Mouse (Mus musculus) cerebellum, postnatal 36 days (tissue): ENCODE data around the gene Prpf4.
A peak's percentile ranks its signal among the peaks of the same experiment; 100 is the strongest.

Experiments
- DNase-seq, 2 experiments: peaks; one replicate each; pipeline ENCODE4 v3.0.0; 2021 to 2022; ENCODE audit warnings: mixed read lengths in 2 of 2

Prpf4 gene

DNA sequence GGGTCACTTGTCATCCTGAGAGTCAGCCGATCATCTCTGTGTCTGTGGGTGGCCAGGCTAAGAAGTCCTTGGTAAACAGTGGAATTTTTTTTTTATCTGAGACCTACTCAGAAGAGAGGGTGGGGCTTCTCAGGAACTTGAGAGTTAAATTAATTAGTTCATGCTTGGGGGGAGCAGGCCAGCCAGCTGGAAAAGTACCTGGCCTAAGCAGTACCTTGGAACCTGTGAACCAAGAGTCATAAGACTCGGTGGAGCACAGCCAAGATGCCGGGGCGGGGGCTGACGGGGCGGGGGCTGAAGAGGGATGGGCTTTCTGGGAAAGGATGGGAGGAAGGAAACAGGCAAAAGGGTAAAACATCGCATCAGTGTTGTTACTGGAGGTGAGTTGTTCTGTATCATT, 29.3 kb downstream of the Prpf4 start:
- DNase-seq = no peak

DNA sequence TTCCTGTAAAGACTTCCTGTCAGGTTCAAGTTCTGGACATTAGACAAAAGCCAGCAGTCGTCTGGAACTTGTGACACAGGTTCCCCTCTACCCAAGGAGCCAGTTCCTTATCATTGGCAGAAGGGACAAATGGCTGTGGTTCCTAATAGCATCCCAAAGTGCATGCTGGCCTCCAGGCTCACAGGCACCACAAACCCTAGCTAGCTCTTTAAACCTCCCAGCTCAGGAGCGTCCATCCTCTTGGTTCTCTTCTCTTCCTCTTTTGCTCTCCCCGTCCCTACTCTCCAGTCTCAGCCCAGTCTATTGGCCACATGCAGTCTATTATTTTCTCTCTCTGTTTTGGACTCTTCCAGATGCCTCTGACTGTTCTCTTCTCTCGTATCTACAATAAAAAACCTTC, 31.2 kb downstream of the Prpf4 start:
- DNase-seq = no peak

- peak; percentile 82 to 84 for DNase-seq
Measured at GRCm38 (mm10) chr4:62440544-62440943, 31.9 kb downstream of the Prpf4 start.

DNA sequence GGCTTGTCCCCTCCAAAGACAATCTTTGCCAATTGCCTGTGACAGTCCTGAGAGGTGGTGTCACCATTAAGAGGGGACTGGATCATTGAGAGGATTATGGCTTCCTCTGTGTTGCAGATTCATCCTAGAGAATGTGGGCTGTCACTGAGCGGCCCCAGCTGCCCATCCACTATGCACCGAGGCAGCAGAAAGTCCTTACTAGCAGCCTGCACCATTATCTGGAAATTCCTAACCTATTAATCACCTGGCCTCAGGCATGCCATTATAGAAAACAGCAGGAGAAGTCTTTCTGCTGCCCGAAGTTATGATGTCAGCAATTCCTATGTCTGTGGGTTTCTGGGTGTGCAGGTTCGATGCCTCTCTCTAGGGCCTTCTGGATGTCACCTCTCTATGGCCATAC, 32.4 kb downstream of the Prpf4 start:
- no peak for DNase-seq

DNA sequence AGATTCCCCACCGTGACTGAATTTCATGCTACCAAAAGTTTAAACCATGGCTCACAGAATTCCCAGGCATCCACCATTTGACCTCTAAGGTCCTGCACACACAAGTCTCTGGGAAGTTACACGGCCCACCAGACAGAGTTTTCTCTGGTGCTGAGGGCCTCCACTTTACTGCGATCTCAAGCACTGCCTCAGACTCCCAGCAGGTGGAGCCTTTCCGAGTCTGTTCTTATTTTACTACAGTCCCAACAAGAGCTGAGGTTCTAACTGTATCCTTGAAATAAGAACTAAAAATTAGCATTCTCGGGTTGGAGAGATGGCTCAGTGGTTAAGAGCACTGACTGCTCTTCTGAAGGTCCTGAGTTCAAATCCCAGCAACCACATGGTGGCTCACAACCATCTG, 46.4 kb downstream of the Prpf4 start:
- DNase-seq = peak; percentile 32 to 34

DNA sequence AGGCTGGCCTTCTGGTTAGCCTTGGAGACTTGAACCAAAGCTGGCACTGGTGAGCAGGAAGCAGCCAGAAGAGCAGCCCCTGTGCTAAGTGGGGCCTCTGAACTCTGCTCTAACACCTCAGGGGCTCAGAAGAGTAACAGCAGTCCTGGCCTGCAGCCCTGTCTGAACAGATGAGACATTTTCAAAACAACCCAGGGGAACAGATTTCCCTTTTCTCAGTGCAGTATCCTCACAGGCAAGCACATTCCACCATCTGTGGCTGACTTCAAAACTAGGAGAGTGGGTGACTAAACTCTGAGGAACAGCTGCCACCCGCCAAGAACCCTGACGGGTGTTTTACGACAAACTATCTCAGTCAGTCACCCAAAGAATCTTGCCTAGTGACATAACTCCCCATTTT, 50.5 kb downstream of the Prpf4 start:
- no peak for DNase-seq

- no peak for DNase-seq
Measured at GRCm38 (mm10) chr4:62460348-62460747, 51.8 kb downstream of the Prpf4 start.

GRCm38 (mm10) chr4:62463124-62463523, 54.5 kb downstream of the Prpf4 start:
- no peak for DNase-seq

DNA sequence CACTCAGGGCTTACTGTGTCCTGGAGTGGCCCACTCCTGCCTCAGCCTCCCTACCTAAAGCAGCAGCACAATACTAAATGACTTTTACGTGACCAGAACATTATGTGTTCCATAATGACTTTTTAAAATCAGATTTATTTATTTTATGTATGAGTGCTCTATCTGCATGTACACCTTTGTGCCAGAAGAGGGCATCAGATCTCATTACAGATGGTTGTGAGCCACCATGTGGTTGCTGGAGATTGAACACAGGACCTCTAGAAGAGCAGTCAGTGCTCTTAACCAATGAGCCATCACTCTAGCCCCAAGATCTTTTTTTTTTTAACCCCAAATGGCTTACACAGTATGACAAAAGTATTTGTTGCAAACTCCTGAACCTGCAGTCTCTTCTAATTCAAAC, 59.6 kb downstream of the Prpf4 start:
- DNase-seq = no peak

DNA sequence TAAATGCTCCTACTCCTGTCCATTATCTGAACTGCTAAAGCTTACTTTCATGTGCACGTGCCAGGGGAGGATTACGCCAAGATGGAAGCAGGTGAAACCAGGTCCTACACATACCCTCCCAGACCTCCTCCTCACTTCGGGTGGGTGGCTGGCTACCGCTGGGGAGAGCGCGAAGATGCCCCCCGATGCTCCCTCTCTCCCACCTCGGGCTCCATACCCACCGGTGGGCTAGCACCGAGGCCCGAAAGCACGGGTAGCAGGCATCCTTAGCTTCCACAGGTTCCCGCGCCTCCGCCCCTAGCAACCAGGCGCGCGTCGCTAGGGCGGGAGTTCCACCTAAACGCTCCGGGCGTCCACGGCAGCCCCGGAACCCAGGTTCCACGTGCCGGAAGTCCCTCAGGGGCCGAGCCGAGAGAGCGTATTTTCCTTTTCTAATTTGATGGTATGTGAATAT, 62.0 kb downstream of the Prpf4 start, which contains the start of gene Wdr31:
TSS of gene Wdr31 (minus strand) at position 299 of the 454 bp plus-strand sequence.
- DNase-seq = peak; percentile 80 to 82

GRCm38 (mm10) chr4:62472071-62472470, 63.5 kb downstream of the Prpf4 start:
- DNase-seq = no peak

GRCm38 (mm10) chr4:62475131-62475530, 66.5 kb downstream of the Prpf4 start:
- no peak for DNase-seq

- no peak for DNase-seq
Measured at GRCm38 (mm10) chr4:62475793-62476192, 67.2 kb downstream of the Prpf4 start.
